In the genomic region with DNA sequence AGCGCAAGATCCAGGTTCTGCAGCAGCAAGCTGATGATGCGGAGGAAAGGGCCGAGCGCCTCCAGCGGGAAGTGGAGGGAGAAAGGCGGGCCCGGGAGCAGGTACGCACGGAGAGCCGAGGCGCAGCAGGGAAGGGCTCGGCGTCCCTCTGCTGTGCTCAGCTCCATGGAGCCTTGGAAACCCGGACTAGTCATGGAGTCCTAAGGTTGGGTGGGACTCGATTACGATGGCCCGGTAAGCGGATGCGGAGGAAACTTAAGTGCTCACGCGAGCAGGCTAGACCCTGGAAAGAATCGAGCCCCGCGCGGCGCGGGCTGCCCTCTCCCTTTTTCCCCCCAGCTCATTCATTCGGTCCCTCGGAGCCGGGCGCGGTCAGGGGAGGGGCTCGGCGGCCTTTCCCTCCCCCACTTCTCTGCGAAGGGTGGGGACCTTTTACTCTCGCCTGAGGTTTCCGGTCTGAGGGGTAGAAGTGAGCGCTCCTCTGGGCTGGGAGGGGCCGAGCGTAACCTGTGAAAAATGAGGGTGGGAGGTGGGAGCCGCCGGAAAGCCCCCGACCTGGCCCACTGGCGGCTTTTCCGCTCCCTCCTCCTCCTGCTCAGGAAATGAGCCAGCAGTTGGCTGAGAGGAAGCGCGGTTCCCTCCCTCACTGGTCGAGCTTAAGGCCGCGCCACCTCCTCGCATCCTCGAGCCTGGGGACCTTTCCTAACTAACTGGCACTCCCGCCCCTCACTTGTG, we compare ENCODE assay signal across 8 mouse cellular contexts. TPM values are rescaled to one million over a fixed set of nuclear protein-coding genes. Genes with fewer than 3 reads are reported as not detected.
A peak's percentile ranks its signal among the peaks of the same experiment; 100 is the strongest.
DNase-seq lines count a peak whose midpoint lies in the region; ATAC-seq and TF ChIP-seq lines count a peak whose summit lies in the region.

No protein-coding gene starts in this region.

- peak overlapping the region; percentile 90 for H3K9ac ChIP-seq in hindbrain, postnatal 0 days (replicated peaks; ENCODE audit: low read length)

- peaks cover 16% of the 10 kb centered on the region for H3K4me1 ChIP-seq in cortical plate, adult 2 months (ENCODE audit: control insufficient read depth, insufficient read depth, low read length)
- peaks cover 5% of the 10 kb centered on the region for H3K4me1 ChIP-seq in hindbrain, postnatal 0 days (ENCODE audit: insufficient read depth, low read length)

- DNase-seq in adrenal gland, adult (ENCODE audit: inconsistent age in 2 of 2, low spot score in 1 of 2), result peak; percentile 82 to 92
- peak; percentile 23 to 24 for DNase-seq in gastrocnemius, adult 8-10 months (ENCODE audit: low spot score in 2 of 2)
- DNase-seq in hindbrain, postnatal 0 days (ENCODE audit: low spot score), result peak; percentile 77
- DNase-seq in left cerebral cortex, postnatal 36 days (ENCODE audit: low spot score in 2 of 2), result peak; percentile 64
- peak; percentile 83 for DNase-seq in mesoderm, embryonic 11.5 days (ENCODE audit: low read depth, low spot score)
- peak; percentile 48 to 50 for DNase-seq in right cerebral cortex, postnatal 36 days (ENCODE audit: low spot score in 2 of 2)
- DNase-seq in urinary bladder, postnatal 4 days (ENCODE audit: low spot score in 2 of 2), result peak; percentile 72 to 77

- H3K4me3 ChIP-seq in cortical plate, adult 2 months (ENCODE audit: insufficient read depth, low read length), result peak overlapping the region; percentile 92
- H3K4me3 ChIP-seq in hindbrain, postnatal 0 days (ENCODE audit: low read length), result peak overlapping the region; percentile 92

- WGBS in hindbrain, postnatal 0 days, result 1% methylated on average over 52 of the region's 53 CpGs

- 0 out of 2 replicates have a peak, but pooled peaks have one; percentile 11 for TF ChIP-seq POLR2A in cortical plate, adult 2 months (IDR thresholded peaks at IDR 0.05; ENCODE audit: extremely low read depth, insufficient read depth, low read length)

- no peaks in the 10 kb centered on the region for H3K36me3 ChIP-seq in hindbrain, postnatal 0 days (ENCODE audit: insufficient read depth, low read length)

- peak overlapping the region; percentile 84 for H3K4me2 ChIP-seq in hindbrain, postnatal 0 days (ENCODE audit: low read depth, low read length)

- no peaks in the 10 kb centered on the region for H3K27me3 ChIP-seq in hindbrain, postnatal 0 days (ENCODE audit: insufficient read depth, low read length)

- no peak for TF ChIP-seq CTCF in cortical plate, adult 2 months (IDR thresholded peaks at IDR 0.05; ENCODE audit: extremely low read depth, insufficient read depth, low read length)
- peak; percentile 21 for TF ChIP-seq CTCF in hindbrain, postnatal 0 days (IDR thresholded peaks at IDR 0.05; ENCODE audit: low read depth)

- intact Hi-C loops in left cerebral cortex, postnatal 36 days (cut with DNase I), result loop anchor here (2.0 to 5.0 kb wide), 2 partner anchors 27 to 118 kb away; a partner anchor contains a TSS

- H3K9me3 ChIP-seq in hindbrain, postnatal 0 days (ENCODE audit: low read length), result no peaks in the 10 kb centered on the region

- peak; percentile 68 for ATAC-seq in hindbrain, postnatal 0 days

- peak overlapping the region; percentile 85 for H3K27ac ChIP-seq in cortical plate, adult 2 months (ENCODE audit: insufficient read depth, low read length)
- peak overlapping the region; percentile 96 for H3K27ac ChIP-seq in hindbrain, postnatal 0 days

RNA-seq across cellular contexts. Expression of a gene that starts 7.5 kb away (rescaled TPM):
- 177 and 188 TPM in 2 replicates for polyA plus RNA-seq in cortical plate, adult 2 months (2012; rRNA removed)
- 100 to 1,000 TPM; 385 to 462 (median 429) TPM for total RNA-seq in gastrocnemius, adult 8-10 months (2022)
- total RNA-seq in hindbrain, postnatal 0 days (2014; rRNA removed), result 136 and 142 TPM in 2 replicates
- 300 and 302 TPM in 2 replicates for polyA plus RNA-seq in hindbrain, postnatal 0 days (2015; fragmentation: Nextera tagmentation; extraction: Ambion mirVana)
- total RNA-seq in left cerebral cortex, postnatal 36 days (2021), result 100 to 1,000 TPM; 178 to 184 TPM

RNA-seq across cellular contexts. Expression of a gene that starts 24.0 kb away (rescaled TPM):
- polyA plus RNA-seq in cortical plate, adult 2 months (2012; rRNA removed), result 0.38 TPM in 2 replicates
- total RNA-seq in gastrocnemius, adult 8-10 months (2022), result under 1 TPM in 2 of 4 experiments, not detected in 2; 0.05 to 0.10 TPM
- 0.52 and 0.65 TPM in 2 replicates for total RNA-seq in hindbrain, postnatal 0 days (2014; rRNA removed)
- polyA plus RNA-seq in hindbrain, postnatal 0 days (2015; fragmentation: Nextera tagmentation; extraction: Ambion mirVana), result 0.11 TPM in 2 replicates
- total RNA-seq in left cerebral cortex, postnatal 36 days (2021), result under 1 TPM; 0.32 to 0.43 TPM

RNA-seq across cellular contexts. Expression of a gene that starts 27.5 kb away (rescaled TPM):
- polyA plus RNA-seq in cortical plate, adult 2 months (2012; rRNA removed), result 102 and 105 TPM in 2 replicates
- total RNA-seq in gastrocnemius, adult 8-10 months (2022), result 10 to 100 TPM; 77.3 to 99.8 (median 88.6) TPM
- 83.1 and 102 TPM in 2 replicates for total RNA-seq in hindbrain, postnatal 0 days (2014; rRNA removed)
- polyA plus RNA-seq in hindbrain, postnatal 0 days (2015; fragmentation: Nextera tagmentation; extraction: Ambion mirVana), result 109 and 113 TPM in 2 replicates
- total RNA-seq in left cerebral cortex, postnatal 36 days (2021), result 100 to 1,000 TPM; 165 to 202 TPM

RNA-seq across cellular contexts. Expression of a gene that starts 28.5 kb away (rescaled TPM):
- polyA plus RNA-seq in cortical plate, adult 2 months (2012; rRNA removed), result 95.7 and 99.0 TPM in 2 replicates
- 100 to 1,000 TPM in 3 of 4 experiments, 10 to 100 TPM in 1; 99.6 to 117 (median 106) TPM for total RNA-seq in gastrocnemius, adult 8-10 months (2022)
- 95.6 and 110 TPM in 2 replicates for total RNA-seq in hindbrain, postnatal 0 days (2014; rRNA removed)
- 228 and 254 TPM in 2 replicates for polyA plus RNA-seq in hindbrain, postnatal 0 days (2015; fragmentation: Nextera tagmentation; extraction: Ambion mirVana)
- 10 to 100 TPM; 91.4 to 93.6 TPM for total RNA-seq in left cerebral cortex, postnatal 36 days (2021)

Comparison
In these comparisons a context has a peak if more than half of its experiments do, and no peak if none do; other contexts are left out.
1. Peak in every context shown above with its lines: DNase-seq, ATAC-seq, H3K4me3 ChIP-seq and H3K27ac ChIP-seq.
2. DNase-seq: peak in every context shown above with its lines; median percentile 87 in adrenal gland, adult; 83 in mesoderm, embryonic 11.5 days; 77 in hindbrain, postnatal 0 days; 74 in urinary bladder, postnatal 4 days; 64 in left cerebral cortex, postnatal 36 days; 49 in right cerebral cortex, postnatal 36 days; 24 in gastrocnemius, adult 8-10 months.